Mouse (Mus musculus) retina, postnatal 1 day (tissue): ENCODE results near the gene Cul4a.
A peak's percentile ranks its signal among the peaks of the same experiment; 100 is the strongest.

Source experiments
- DNase-seq: peaks from one replicate; pipeline ENCODE4 v3.0.0-alpha.2; 2012

Cul4a gene

DNA sequence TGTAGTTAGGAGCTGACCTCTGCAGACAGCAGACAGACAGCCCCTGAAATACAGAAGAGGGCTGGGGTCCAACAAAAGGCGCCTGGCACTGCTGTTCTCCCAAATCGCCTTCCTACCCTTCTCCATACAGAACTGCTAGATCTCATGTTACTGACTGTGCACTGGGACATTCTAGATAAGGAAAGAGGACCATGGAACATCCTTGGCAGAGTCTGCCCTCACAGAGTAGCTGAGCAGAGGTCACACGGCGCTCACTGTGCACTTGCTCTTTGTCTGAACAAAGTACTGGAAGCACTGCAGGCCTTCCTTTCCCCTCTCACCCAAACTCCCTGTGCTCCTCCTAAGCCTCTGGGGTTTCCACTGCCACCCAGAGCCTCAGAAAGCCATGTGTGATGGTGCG is 36.3 kb downstream of the Cul4a start:
- DNase-seq: no peak

DNA sequence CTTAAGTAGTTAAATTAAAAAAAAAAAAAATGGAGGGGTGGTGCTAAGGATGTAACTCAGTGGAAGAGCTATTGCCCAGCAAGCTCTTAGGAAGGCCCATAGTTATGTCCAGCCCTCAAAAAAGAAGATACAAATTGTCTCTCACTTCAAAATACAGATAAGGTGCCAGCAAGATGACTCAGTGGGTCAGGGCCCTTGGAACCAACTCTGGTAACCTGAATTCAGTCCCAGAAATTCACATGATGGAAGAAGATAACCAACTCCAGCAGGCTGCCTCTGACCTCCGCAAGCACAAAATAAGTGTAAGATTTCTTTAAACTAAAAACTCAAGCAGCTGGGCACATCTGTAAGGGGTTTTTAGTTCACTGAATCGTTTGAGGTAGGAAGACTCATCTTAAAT is 43.1 kb downstream of the Cul4a start:
- no peak for DNase-seq

DNA sequence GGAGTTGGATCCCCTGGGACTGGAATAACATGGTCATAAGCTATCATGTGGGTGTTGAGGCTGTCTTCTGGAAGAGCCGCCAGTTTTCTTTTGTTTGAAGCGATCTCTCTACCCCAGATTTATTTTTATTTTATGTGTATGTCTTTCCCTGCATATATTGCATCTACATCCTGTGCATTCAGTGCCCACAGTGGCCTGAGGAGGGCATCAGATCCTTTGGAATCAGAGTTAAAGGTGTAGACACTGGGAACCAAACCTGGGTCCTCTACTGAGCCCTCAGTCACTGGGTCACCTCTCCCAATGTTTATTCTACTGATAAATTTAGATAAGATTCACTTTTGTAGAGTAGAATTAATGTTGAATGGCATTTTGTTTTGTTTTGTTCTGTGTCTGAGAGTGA is 43.9 kb downstream of the Cul4a start:
- DNase-seq: no peak

DNA sequence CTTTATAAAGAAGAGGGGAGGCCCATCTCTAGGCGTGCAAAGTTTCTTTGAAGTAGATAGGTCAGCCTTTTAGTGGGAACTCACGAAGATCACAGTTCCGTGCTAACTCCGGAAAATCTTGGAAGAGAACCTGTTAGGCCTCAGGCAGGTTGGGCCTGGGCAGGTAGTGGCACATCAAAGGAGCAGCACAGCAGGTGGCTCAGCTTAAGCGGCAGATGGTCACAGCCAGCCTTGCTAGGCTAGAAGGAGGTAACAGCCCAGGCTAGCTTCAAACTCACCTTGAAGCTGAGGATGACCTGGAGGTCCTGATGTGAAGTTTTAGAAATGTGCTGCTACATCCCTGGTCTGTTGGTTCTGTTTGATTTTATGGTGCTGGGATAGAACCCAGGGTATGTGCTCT is 44.4 kb downstream of the Cul4a start:
- DNase-seq: no peak

DNA sequence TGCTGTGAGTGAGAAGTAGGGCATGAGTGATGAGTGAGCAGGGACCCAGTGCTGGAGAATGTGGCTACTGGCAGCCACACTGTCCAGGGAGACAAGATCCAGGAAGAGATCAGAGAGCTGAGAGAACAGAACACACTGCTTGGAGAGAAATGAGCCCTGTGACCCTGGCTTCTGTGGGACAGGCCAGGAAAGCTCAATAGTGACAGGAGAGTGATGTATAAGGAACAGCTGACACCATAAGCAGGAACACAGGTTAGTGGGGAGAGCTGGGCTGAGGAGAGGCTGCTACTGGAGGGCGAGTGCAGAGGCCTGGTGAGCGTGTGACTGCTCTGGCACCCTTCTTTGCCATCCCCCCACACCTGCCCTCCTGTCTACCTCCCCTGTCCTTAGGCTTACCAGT is 45.5 kb downstream of the Cul4a start:
- DNase-seq: no peak

DNA sequence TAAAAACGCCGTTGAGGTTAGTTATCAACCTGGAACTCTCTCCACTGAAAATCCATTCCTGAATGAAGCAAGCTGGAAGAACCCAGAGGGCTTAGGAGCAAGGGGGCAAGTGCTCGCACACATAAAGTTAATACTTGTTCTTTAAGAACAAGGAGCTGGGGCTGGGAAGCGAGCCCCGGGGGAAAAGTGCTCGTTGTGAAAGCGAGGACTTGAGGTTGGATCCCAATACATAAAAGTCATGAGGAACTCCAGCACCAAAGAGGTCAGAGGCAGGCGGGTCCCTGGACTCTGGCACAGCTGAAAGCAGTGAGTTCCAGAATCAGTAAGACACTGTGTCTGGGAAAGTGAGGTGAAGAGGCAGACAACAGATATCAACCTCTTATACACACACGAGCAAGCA is 48.7 kb downstream of the Cul4a start:
- DNase-seq: no peak

DNA sequence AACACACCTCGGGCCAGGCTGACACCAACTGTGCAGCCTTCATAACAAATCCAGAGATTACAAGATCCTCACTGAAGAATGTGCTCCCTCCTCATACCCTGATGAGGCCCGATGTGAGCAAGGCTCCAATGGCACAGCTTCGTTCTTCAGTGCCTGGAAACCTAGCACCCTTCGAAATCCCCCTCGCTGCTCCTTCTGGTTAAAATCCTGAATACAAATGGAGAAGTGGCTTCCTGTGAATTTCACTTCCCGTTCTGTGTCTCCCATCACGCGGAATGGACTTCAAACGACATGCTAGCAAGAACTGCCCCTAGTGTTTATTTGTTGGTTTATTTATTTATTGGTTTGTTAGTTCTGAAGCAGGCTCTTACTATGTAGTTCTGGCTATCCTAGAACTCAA is 49.9 kb downstream of the Cul4a start:
- no peak for DNase-seq

DNA sequence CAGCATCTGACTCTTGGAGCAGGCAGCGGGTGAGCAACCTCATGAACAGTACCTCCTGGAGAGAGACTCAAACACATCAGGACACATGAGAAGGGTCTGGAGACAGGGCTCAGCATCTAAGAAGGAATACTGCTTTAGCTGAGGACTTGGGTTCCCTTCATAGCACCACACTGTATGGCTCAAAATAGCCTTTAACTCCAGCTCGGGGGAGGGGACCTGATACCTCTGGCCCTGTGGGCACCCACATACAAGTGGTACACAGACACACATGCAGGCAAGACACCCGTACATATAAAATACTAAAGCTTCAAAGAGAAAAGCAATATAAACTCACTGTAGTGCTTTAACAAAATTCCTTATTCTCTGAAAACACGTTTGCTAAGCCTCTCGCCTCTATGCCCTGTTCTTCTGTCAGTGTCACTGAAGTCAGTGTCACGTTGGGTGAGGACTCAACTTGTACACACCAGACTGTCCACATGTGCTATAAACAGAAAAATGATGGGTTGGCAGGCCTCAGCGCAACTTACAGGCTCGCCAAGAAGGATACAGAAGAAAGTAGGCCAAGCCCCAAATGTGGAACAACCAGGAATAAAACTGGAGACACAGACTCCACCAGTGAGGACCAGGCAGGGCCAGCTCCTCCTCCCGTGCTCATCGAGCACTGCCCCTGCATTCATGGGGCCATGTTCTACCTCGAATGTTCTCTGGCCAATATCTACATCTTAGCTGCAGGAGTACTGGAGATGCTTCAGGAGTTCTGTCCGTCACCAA is 51.1 kb downstream of the Cul4a start:
- DNase-seq: no peak

DNA sequence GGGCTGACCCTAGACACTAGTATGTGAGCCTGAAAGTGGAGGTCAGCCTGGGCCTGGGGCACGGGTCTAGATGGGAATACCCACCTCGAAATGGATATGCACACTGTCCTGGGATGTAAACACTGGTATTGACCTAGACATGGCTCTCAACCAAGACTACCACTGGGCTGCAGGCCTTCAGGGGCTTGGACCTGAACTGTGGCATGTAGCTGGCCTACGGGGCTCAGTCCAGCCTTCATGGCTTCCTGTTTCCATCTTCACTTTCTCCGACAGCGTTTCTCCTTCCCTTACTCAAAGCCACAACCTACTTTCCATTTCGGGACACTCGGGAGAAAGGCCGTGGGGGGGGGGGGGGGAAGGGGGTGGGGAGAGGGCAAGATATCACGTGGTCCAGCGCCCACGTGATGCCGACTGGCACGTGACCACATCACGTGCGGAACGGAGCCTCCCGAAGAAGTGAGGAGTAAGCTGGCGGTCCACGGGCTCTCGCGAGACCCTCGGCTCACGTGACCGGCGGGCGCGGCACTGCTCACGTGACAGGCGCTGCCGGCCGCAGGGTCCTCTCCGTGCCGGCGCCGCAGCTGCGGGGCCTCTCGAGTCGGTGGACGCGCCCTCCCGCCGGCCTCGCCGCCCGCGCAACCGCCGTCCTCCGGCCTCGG is 53.4 kb downstream of the Cul4a start, which contains the start of gene Lamp1:
Gene Lamp1 (plus strand): TSS at position 444 of the 659 bp plus-strand sequence.
- DNase-seq: peak; percentile 99

DNA sequence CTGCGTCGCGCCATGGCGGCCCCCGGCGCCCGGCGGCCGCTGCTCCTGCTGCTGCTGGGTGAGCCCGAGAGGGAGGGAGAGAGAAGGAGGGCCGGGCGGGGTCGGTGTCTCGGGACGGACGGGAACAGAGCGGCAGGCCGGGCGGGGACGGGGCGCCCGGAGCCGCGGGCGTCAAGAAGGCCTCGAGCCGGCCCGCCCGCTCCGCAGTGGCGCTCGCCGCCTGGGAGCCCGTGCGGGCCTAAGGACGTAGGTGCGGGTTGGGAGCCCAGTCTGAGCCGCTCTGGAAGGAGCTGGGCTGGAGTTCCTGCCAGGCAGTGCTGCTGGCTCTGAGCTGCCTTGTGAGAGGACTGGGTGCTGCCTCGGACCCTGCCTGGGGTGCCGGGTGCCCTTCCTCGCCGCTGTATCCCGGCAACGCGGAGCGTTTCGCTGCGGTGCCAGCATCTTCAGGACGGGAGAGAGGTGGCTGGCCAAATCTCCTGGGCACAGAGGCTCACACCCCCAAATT is 54.0 kb downstream of the Cul4a start:
- no peak for DNase-seq

DNA sequence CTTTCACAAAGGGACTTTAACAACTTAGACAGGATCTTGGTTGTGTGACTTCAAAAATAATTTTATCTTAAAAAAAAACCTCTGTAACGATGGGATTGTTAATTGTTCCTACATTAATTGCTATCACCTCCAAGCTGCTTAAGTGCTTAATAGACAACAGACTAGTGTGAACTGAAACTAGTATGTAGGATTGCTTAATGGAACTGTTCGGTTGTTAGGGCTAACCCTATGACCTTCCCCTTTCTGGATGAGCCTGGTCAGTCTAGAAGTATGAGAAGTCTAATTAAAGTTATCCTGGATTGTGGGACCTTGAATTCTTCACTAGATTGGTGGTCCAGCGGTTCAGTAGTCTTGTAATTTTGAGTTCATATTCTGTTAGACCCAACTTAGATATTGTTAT is 55.3 kb downstream of the Cul4a start:
- no peak for DNase-seq

DNA sequence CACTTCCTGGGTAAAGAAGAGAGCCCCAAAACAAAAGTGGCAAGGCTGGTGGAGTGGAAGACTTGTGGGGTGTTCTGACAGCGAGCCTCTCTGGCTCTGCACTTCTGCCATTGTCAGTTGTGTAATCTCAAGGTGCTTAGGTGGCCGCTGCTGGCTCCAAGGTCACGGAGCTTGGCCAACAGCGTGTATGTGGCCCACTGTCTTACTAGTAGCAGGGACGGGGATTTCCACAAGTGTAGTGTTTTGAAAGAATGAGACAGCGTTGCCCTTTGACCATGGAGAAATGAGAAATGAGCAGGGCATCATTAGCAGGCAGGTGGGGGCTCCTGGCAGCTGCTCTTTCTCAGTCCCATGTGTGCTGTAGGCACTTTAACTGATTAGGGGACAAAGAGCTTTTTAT is 56.7 kb downstream of the Cul4a start:
- DNase-seq: no peak

DNA sequence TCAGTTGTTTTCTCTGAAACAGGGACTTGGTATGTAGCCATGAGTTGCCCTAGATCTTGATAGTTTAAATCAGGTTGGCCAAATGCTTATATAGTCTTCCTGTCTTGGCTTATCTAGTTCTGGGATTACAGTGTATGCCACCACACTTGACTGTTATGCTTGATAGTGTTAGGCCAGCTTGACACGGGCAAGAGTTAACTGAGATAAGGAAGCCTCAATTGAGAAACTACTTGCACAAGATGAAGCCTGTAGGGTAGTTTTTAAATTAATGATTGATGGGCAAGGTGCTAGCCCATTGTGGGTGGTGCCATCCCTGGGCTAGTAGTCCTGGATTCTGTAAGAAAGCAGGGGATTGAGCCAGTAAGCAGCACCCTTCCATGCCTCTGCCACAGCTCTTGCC is 58.1 kb downstream of the Cul4a start:
- no peak for DNase-seq

DNA sequence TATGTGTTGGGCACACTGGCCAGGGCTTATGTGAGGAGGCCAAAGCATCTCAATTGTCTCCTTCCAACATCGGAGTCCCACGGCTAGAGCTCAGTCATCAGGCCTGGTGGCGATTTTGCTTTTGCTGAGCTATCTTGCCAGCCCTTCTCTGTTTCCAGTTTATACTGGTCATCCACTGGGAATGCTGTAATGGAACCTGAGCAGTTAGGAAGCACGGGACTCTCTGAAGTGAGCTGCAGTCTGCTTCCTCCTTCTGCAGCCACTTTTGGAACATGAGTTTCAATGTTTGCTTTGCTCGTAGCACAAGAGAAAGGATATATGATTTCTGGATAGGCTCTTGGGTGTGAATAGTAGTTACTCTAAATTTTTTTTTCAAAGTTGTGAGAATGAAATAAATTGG is 58.9 kb downstream of the Cul4a start:
- DNase-seq: no peak

DNA sequence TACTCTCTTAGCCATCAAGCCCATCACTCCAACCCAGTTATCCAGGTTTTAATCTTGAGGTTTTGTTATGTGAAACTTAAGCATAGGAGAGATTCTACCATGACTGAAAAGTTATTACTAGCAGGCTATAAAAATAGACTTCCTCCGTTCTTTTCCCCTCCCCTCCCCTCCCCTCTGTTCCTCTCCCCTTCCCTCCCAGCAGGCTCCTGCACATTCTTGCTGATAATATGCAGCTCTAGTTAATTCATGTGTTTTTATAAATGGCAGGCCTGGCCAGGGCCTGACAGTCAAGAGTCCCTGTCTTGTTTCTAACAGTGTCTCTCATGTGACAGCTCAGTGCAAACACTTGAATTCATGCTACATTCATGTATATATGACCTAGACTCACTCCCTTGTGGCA is 65.1 kb downstream of the Cul4a start:
- no peak for DNase-seq

DNA sequence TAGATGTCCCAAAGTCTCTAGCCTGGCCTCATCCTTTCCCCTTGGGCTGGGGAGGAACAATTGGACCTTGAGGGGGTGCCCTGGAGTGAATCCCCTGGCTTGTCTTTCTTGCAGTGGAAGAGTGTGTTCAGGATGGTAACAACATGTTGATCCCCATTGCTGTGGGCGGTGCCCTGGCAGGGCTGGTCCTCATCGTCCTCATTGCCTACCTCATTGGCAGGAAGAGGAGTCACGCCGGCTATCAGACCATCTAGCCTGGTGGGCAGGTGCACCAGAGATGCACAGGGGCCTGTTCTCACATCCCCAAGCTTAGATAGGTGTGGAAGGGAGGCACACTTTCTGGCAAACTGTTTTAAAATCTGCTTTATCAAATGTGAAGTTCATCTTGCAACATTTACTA is 68.9 kb downstream of the Cul4a start:
- DNase-seq: no peak

DNA sequence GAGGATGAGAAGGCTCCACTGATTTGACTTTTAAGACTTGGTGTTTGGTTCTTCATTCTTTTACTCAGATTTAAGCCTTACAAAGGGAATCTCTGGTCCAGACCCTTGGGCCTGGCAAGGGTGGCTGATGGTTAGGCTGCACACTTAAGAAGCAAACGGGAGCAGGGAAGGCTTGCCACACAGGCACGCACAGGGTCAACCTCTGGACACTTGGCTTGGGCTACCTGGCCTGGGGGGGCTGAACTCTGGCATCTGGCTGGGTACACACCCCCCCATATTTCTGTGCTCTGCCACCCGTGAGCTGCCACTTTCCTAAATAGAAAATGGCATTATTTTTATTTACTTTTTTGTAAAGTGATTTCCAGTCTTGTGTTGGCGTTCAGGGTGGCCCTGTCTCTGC is 69.4 kb downstream of the Cul4a start:
- no peak for DNase-seq

DNA sequence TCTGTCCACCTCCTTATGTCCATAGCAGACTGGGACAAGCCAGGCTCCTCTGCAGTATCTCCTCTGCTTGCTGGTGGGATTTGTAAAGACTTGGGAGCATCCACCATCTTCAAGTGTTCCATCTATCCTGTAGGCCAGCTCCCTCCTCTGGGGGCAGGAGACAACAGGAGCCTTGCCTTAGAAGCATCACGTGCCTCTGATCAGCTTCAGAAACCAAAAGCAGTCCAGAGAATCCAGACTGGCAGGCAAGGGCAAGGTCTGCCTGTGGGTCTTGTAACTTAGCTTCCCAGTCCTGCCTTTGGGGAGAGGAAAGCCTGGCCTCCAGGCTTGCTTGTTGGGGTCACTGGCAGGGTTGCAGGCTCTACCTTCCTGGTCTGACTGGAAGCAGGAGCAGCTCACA is 70.2 kb downstream of the Cul4a start:
- DNase-seq: no peak

DNA sequence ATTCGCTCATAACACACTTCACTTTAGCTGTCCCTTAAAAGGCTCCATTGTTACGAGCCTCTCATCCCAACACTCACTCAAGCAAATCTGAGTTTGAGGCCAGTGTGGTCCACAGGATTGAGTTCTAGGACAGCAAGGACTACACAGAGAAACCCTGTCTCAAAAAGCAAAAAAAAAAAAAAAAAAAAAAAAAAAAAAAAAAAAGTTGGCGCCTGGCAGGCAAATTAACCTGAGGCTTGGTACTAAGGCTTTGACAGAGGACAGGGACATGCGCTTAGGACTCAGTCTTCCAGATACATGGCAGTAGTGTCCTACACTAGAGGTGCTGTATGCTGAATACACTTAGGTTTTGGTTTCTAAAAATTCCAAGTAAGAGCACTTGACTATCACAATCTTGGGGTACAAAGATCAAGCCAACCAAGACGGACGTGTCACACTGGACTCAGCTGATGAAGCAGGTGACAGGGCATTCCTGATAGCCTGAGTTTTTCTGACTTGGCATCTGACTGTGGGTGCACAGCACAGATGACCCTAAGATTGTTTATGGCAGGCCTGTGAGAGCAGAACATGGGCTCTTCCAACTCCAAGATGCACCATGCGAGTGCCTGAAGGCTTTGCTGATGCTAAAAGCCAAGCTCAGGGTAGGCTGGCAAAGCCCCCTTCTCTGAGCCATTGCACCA is 71.9 kb downstream of the Cul4a start:
- no peak for DNase-seq

DNA sequence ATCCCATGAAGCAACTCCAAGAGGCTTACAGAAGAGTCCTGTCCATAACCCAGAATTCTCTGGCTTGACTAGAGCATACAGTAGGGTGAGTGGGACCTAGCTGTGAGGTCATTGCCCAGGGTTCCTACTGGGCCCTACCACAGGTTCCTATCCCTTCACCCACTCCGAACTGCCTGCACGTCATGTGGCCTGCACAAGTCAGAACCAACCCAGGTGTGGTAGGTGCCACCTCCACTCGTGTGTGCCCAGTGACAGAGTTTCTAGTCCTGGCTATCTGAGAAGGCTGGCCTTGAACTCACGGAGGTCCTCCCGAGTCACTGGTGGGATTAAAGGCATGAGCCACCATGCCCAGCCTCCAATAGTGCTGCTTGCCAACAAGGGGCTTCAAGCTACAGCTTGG is 72.7 kb downstream of the Cul4a start:
- DNase-seq: no peak

DNA sequence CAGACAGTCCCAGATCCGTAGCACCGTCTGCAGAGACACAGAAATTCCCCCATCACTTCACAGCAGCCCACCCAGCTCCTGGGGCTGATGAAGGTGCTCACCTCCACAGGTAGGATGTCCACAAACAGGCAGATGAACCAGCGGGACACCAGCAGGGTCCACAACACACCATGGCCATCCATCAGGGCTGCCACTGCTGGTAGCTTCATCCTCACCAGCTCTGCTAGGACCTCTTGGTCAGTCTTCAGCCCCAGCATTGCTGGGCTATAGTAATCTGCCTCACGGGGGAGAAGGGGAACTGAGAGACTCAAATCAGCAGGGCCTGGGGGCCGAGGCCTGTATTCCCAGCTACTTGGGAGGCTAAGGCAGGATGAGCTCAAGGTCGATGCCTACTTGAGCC is 74.1 kb downstream of the Cul4a start:
- no peak for DNase-seq

DNA sequence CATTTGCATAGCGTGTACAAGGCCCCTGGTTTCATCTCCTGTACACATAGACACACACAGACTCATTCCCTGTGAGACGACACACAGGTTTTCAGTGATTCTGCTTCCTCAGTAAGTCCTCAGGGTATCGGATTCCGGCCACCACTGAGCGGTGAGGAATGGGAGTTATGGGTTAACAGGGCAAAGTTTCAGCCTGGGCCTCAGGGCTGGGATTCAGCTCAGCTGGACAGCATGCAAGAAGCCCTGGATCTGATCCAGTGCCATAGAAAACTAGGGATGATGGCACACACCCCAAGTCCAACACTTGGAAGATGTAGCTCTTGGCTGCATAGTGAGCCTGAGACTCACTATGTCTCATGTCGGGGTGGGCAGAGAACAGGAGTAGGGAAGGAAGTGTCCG is 74.5 kb downstream of the Cul4a start:
- no peak for DNase-seq

DNA sequence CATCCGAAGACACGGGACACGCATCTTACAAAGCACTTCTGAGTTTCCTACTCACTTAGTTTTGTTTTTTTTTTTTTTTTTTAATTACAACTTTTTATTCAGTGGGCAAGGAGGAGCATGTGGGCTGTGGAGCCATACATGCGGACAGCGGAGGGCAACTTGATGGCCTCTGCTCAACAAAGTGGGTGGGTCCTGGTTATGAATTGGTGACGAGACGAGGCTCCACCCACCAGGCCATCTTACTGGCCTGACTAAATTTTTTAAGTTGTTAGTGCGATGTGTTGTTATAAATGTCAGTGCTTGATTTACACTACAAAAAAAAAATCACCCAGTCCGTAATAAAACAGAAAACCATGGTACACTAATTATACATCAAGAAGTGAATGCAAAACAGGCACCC is 75.0 kb downstream of the Cul4a start:
- DNase-seq: no peak
